Mouse (Mus musculus): ENCODE results near the gene Mag. TPM values are rescaled to one million over a fixed set of nuclear protein-coding genes. Genes with fewer than 3 reads are reported as not detected.
"Not testable (repeated sequence)": the region's sequence is repeated elsewhere in the genome, so short reads cannot be mapped to it uniquely, and the experiment has no call there.

The Mag gene
- polyA plus RNA-seq, 1 experiment from 2014 or later: 0.51 TPM

DNA sequence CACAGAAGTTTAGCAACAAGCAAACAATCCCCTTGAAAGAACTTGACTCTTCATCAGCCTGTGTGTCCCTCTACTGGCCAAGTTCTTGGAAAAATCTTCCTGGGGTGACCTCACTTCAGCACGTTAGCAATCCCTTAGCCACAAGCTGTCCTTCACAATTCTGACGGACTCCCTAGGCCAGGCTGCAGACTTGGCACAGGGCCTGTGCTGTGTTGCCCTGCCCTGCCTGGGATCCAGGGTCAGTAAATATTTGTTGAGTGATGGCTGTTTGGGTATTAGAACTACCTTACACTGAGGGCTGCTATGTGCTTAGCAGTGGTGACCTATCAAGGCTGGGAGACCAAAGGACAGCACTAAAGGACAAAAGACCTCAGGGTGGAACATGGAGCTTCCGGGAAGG, 39.4 kb upstream of the Mag start:
- peaks cover 21% of the 10 kb centered on the region for H3K4me1 ChIP-seq
- WGBS: 87% methylated on average over 3 of the region's 3 CpGs
- H3K9me3 ChIP-seq: no peaks in the 10 kb centered on the region
- no peak overlapping the region for H3K4me3 ChIP-seq
- H3K27me3 ChIP-seq: no peaks in the 10 kb centered on the region
- no peak overlapping the region for H3K27ac ChIP-seq (replicated peaks)
- no peak overlapping the region for H3K4me2 ChIP-seq (replicated peaks)
- H3K9ac ChIP-seq (replicated peaks): no peak overlapping the region
- ATAC-seq (ENCODE audit: low FRiP score, low read depth): no peak
- H3K36me3 ChIP-seq: peaks cover 69% of the 10 kb centered on the region

- H3K4me1 ChIP-seq: peaks cover 18% of the 10 kb centered on the region
- no peaks in the 10 kb centered on the region for H3K9me3 ChIP-seq
- H3K36me3 ChIP-seq: peaks cover 68% of the 10 kb centered on the region
- H3K27ac ChIP-seq (replicated peaks): no peak overlapping the region
- 90% methylated on average over 6 of the region's 6 CpGs for WGBS
- no peak overlapping the region for H3K4me3 ChIP-seq
- no peak overlapping the region for H3K9ac ChIP-seq (replicated peaks)
- no peaks in the 10 kb centered on the region for H3K27me3 ChIP-seq
- no peak for ATAC-seq (ENCODE audit: low FRiP score, low read depth)
- no peak overlapping the region for H3K4me2 ChIP-seq (replicated peaks)
Observed at GRCm38 (mm10) chr7:30953459-30953858, 38.8 kb upstream of the Mag start.

GRCm38 (mm10) chr7:30952441-30953265, 38.0 kb upstream of the Mag start:
- Histone ChIP-seq H3K9me3 (no peaks in the 10 kb centered on the region), H3K4me2 (replicated peaks) (no peak overlapping the region), H3K27me3 (no peaks in the 10 kb centered on the region), H3K4me3 (no peak overlapping the region), H3K36me3 (peaks cover 64% of the 10 kb centered on the region), H3K9ac (replicated peaks) (no peak overlapping the region), H3K27ac (replicated peaks) (no peak overlapping the region), H3K4me1 (peaks cover 11% of the 10 kb centered on the region)
- ATAC-seq (ENCODE audit: low FRiP score, low read depth): no peak
- WGBS: 93% methylated on average over 16 of the region's 16 CpGs

DNA sequence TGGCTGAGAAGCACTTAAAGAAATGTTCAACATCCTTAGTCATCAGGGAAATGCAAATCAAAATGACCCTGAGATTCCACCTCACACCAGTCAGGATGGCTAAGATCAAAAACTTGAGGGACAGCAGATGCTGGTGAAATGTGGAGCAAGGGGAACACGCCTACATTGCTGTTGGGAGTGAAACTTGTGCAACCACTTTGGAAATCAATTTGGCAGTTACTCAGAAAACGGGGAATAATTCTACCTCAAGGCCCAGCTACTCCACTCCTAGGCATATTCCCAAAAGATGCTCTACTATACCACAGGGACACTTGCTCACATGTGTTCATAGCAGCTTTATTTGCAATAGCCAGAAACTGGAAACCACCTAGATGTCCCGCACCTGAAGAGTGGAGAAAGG, 35.2 kb upstream of the Mag start:
- H3K4me3 ChIP-seq; H3K27ac ChIP-seq (replicated peaks); ATAC-seq (ENCODE audit: low FRiP score, low read depth); H3K4me2 ChIP-seq (replicated peaks); H3K27me3 ChIP-seq; H3K9ac ChIP-seq (replicated peaks); H3K9me3 ChIP-seq; H3K4me1 ChIP-seq: not testable (repeated sequence)
- peaks cover 80% of the 10 kb centered on the region for H3K36me3 ChIP-seq
- WGBS: 94% methylated on average over 3 of the region's 3 CpGs

DNA sequence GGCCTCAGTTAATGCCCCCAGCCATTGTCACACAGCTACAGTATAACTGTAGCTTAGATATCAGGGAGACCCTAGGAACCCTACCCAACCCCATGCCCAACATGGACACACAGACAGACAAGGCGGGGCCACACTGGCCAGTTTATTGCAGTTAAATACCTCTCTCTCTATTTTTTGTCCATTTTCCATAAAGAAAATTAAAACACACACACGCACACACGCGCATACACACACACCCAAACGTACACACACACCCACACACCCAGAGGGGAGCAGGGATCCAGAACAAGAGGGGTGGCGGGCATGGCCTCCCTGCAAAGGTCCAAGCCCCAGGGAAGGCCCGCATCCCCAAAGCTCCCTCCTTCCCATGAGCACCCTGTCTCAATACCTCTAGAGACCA, 31.2 kb upstream of the Mag start:
- no peak overlapping the region for H3K4me3 ChIP-seq
- H3K4me1 ChIP-seq: no peaks in the 10 kb centered on the region
- 95% methylated on average over 7 of the region's 7 CpGs for WGBS
- no peak overlapping the region for H3K9ac ChIP-seq (replicated peaks)
- H3K4me2 ChIP-seq (replicated peaks): no peak overlapping the region
- no peak overlapping the region for H3K27ac ChIP-seq (replicated peaks)
- H3K27me3 ChIP-seq: no peaks in the 10 kb centered on the region
- peaks cover 40% of the 10 kb centered on the region for H3K36me3 ChIP-seq
- no peaks in the 10 kb centered on the region for H3K9me3 ChIP-seq
- no peak for ATAC-seq (ENCODE audit: low FRiP score, low read depth)

GRCm38 (mm10) chr7:30945466-30945865, 30.8 kb upstream of the Mag start:
- ATAC-seq (ENCODE audit: low FRiP score, low read depth); H3K4me1 ChIP-seq; H3K4me3 ChIP-seq; H3K27me3 ChIP-seq; H3K9me3 ChIP-seq; H3K4me2 ChIP-seq (replicated peaks); H3K9ac ChIP-seq (replicated peaks); H3K27ac ChIP-seq (replicated peaks): not testable (repeated sequence)
- peaks cover 35% of the 10 kb centered on the region for H3K36me3 ChIP-seq
- WGBS: 96% methylated on average over 7 of the region's 7 CpGs

- peaks cover 28% of the 10 kb centered on the region for H3K36me3 ChIP-seq
- H3K9ac ChIP-seq (replicated peaks); H3K27me3 ChIP-seq; H3K4me2 ChIP-seq (replicated peaks); ATAC-seq (ENCODE audit: low FRiP score, low read depth); H3K27ac ChIP-seq (replicated peaks); H3K4me1 ChIP-seq; H3K4me3 ChIP-seq; H3K9me3 ChIP-seq: not testable (repeated sequence)
- 82% methylated on average over 2 of the region's 2 CpGs for WGBS
Observed at GRCm38 (mm10) chr7:30944706-30945105, 30.0 kb upstream of the Mag start.

GRCm38 (mm10) chr7:30943909-30944635, 29.4 kb upstream of the Mag start, which contains the start of gene Hamp:
TSS of gene Hamp (minus strand) at chr7:30944032.
- no peak within 1 kb of the TSS for H3K4me3 ChIP-seq
- no peak within 1 kb of the TSS for H3K27ac ChIP-seq (replicated peaks)
- H3K4me1 ChIP-seq: no peaks in the 10 kb centered on the region
- 72% methylated on average over 9 of the region's 9 CpGs for WGBS
- no peaks in the 10 kb centered on the region for H3K27me3 ChIP-seq
- H3K36me3 ChIP-seq: peaks cover 22% of the 10 kb centered on the region
- no peak within 1 kb of the TSS for H3K4me2 ChIP-seq (replicated peaks)
- H3K9ac ChIP-seq (replicated peaks): no peak within 1 kb of the TSS
- no peaks in the 10 kb centered on the region for H3K9me3 ChIP-seq
- ATAC-seq (ENCODE audit: low FRiP score, low read depth): no peak

- not testable (repeated sequence) for H3K4me3 ChIP-seq; H3K9ac ChIP-seq (replicated peaks); H3K4me2 ChIP-seq (replicated peaks); H3K27ac ChIP-seq (replicated peaks); H3K27me3 ChIP-seq; H3K4me1 ChIP-seq; ATAC-seq (ENCODE audit: low FRiP score, low read depth); H3K9me3 ChIP-seq
- WGBS: 56% methylated on average over 3 of the region's 3 CpGs
- peaks cover 16% of the 10 kb centered on the region for H3K36me3 ChIP-seq
Observed at GRCm38 (mm10) chr7:30942365-30942764, 27.7 kb upstream of the Mag start.

DNA sequence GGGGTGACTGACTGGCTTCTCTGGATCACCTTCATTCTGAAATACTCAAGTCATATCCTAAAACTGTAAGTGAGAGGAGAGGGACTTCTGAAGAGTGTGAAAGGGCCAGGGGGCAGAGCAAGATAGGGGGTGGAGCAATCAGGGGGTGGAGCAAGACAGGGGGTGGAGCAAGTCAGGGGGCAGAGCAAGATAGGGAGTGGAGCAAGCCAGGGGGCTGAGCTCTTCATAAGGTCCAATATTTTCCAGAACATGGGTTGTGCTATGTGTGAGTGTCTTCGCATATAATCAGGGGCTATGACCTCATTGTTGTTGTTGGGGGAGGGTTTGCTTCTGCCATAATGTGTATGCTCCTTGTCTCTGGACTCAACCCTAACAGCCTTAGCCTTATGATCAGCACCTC, 25.4 kb upstream of the Mag start:
- not testable (repeated sequence) for H3K4me1 ChIP-seq; H3K27me3 ChIP-seq; H3K4me2 ChIP-seq (replicated peaks); H3K9me3 ChIP-seq; H3K27ac ChIP-seq (replicated peaks); H3K9ac ChIP-seq (replicated peaks); ATAC-seq (ENCODE audit: low FRiP score, low read depth); H3K4me3 ChIP-seq; H3K36me3 ChIP-seq
- WGBS: 96% methylated on average over 1 of the region's 1 CpGs

DNA sequence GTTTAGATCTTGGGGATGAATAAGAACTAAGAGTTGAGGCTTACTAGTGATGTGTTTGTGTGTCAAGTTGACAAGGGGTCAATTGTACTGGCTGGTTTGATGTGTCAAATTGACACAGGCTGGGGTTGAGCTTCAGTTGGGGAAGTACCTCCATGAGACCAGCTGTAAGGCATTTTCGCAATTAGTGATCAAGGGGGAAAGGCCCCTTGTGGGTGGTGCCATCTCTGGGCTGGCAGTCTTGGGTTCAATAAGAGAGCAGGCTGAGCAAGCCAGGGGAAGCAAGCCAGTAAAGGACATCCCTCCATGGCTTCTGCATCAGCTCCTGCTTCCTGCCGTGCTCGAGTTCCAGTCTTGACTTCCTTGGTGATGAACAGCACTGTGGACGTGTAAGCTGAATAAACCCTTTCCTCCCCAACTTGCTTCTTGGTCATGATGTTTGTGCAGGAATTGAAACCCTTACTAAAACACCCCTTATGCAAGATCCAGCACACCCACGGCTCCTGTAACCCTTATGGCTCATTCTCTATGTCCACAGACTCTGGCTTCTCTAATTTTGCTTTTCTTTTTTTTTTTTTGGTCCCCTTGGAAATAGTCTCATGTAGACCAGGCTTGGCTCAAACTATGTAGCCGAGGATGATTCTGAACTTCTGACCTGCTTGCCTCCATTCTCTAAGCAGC, 20.9 kb upstream of the Mag start:
- not testable (repeated sequence) for H3K27me3 ChIP-seq; H3K4me2 ChIP-seq (replicated peaks); H3K9me3 ChIP-seq; ATAC-seq (ENCODE audit: low FRiP score, low read depth); H3K4me3 ChIP-seq; H3K9ac ChIP-seq (replicated peaks); H3K36me3 ChIP-seq; H3K27ac ChIP-seq (replicated peaks); H3K4me1 ChIP-seq
- 87% methylated on average over 6 of the region's 6 CpGs for WGBS

DNA sequence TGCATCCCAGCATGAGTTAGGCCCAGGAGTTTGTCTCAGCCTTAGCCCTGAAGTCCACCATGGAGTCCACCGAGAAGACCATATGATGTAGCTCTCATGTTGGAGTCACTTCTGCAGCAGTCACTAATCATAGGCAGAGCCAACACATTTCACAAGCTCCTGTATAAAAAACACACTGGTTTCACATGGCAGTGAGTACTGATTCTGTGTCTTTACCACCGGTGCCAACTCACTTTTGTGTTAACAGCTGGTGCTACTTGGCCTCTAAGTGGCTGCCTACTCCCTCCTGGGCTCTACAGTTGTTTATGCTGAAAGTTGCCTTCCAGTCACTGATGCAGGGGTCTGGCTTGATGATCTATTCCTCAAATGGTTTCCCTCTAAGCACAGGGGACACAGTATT, 9.9 kb upstream of the Mag start, which contains the start of gene Hamp2:
Hamp2 (minus strand) TSS at position 101 of the 400 bp plus-strand sequence.
- not testable (repeated sequence) for H3K4me2 ChIP-seq (replicated peaks); H3K36me3 ChIP-seq; H3K4me3 ChIP-seq; H3K9me3 ChIP-seq; ATAC-seq (ENCODE audit: low FRiP score, low read depth); H3K9ac ChIP-seq (replicated peaks); H3K4me1 ChIP-seq; H3K27me3 ChIP-seq; H3K27ac ChIP-seq (replicated peaks)
- 77% methylated on average over 2 of the region's 2 CpGs for WGBS
